Mouse (Mus musculus): Measurements from ENCODE around the gene Pianp.

GRCm38 (mm10) chr6:125008586-125009128 is 12.2 kb downstream of the Pianp start:
- TF ChIP-seq CTCF (IDR thresholded peaks at IDR 0.05; ENCODE audit: low read depth) = no peak
- TF ChIP-seq EP300 (IDR thresholded peaks at IDR 0.05; ENCODE audit: low read depth) = peak; percentile 55

Measured in liver, postnatal 0 days (tissue).